Mouse (Mus musculus) midbrain, embryonic 11.5 days (tissue): ENCODE results near the gene Fli1. TPM values are rescaled to one million over a fixed set of nuclear protein-coding genes. Genes with fewer than 3 reads are reported as not detected.

Experiments used
- ATAC-seq: fragments of 200-750 bp; cut with Nextera tagmentation; 2 replicates; pipeline ENCODE4 v1.8.0; 2017; ENCODE audit warnings: moderate TSS enrichment, moderate library complexity; ENCODE audit not compliant: low FRiP score
- DNase-seq: peaks from one replicate; pipeline ENCODE4 v3.0.0; 2015; ENCODE audit warnings: low spot score; ENCODE audit errors: missing footprints
- H3K27ac ChIP-seq: fragments of 300-500 bp; sonication (generic); 2 replicates; pipeline ENCODE4 v1.5.1; 2014; ENCODE audit warnings: low read depth, low read length
- H3K27me3 ChIP-seq: fragments of 300-500 bp; sonication (generic); 2 replicates; pipeline ENCODE4 v1.6.1; 2014; ENCODE audit warnings: mild to moderate bottlenecking, low read length, moderate library complexity, mixed read lengths; ENCODE audit not compliant: control insufficient read depth, insufficient read depth
- H3K36me3 ChIP-seq: fragments of 300-500 bp; sonication (generic); 2 replicates; pipeline ENCODE4 v1.6.1; 2014; ENCODE audit warnings: mild to moderate bottlenecking, low read length, moderate library complexity, mixed read lengths; ENCODE audit not compliant: control insufficient read depth, insufficient read depth
- H3K4me1 ChIP-seq: fragments of 300-500 bp; sonication (generic); 2 replicates; pipeline ENCODE4 v1.6.1; 2014; ENCODE audit warnings: low read length; ENCODE audit not compliant: control insufficient read depth, insufficient read depth
- H3K4me2 ChIP-seq: fragments of 300-500 bp; sonication (generic); 2 replicates; pipeline ENCODE4 v1.6.1; 2014; ENCODE audit warnings: mild to moderate bottlenecking, moderate library complexity
- H3K4me3 ChIP-seq: fragments of 300-500 bp; sonication (generic); 2 replicates; pipeline ENCODE4 v1.5.1; 2014; ENCODE audit warnings: low read depth, low read length
- H3K9ac ChIP-seq: fragments of 300-500 bp; sonication (generic); 2 replicates; pipeline ENCODE4 v1.6.1; 2014; ENCODE audit warnings: low read length
- H3K9me3 ChIP-seq: fragments of 300-500 bp; sonication (generic); 2 replicates; pipeline ENCODE4 v1.6.1; 2016; ENCODE audit warnings: low read length; ENCODE audit not compliant: control insufficient read depth
- WGBS: fragments of 180-500 bp; shearing (Covaris S2); extraction: QIAGEN DNeasy Blood & Tissue Kit; methylation state at CpG from one replicate; pipeline ENCODE4 v1.1.7; 2014; 5-methylcytosine and 5-hydroxymethylcytosine counted together
- polyA plus RNA-seq: library from polyadenylated mRNA; unstranded; fragments of >200 nt; fragmentation: Nextera tagmentation; extraction: Ambion mirVana; gene quantifications from 2 replicates; pipeline ENCODE4 v1.2.1, GENCODE M21; 2014

Gene Fli1
- polyA plus RNA-seq, 1 experiment from 2014 or later, result 12.6 TPM

DNA sequence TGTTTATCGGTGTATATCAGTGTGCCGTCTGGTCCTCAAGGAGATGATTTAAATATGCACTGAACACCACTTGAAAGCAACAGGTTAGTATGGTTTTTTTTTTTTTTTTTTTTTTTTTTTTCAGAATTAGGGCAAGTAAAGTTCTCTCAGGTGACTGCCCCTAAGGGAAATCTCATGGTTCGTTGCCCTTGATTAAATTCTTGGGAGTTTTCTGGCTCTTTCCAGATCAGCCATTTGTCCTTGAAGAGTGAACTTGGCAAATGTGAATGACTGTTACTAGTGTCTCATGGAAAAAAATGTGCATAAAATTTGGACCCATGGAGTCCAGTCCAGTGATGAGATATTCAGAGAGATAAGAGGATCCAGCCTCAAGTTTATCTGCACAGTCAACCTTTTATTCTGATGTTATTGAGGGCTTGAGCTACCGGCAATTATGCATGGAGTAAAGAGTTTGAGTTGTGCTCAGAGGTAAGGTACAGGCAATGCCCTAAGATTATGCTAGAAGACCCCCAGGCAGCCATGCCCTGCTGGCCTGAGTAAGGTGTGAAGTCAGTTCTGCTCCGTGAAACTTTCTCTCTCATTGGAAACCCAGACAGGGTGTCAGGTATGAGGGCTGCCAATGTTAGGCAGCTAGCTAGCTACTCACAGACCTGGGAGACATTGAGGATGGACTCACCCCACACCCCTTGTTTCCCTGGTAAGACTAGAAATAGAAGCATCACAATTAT lies 165.6 kb downstream of the Fli1 start:
- no peak for DNase-seq
- Histone ChIP-seq H3K9me3 (no peaks in the 10 kb centered on the region), H3K27me3 (no peaks in the 10 kb centered on the region), H3K9ac (no peak overlapping the region), H3K27ac (no peak overlapping the region), H3K4me2 (no peak overlapping the region), H3K4me1 (no peaks in the 10 kb centered on the region), H3K4me3 (no peak overlapping the region), H3K36me3 (no peaks in the 10 kb centered on the region)
- ATAC-seq, result no peak
- 84% methylated on average over 5 of the region's 5 CpGs for WGBS

DNA sequence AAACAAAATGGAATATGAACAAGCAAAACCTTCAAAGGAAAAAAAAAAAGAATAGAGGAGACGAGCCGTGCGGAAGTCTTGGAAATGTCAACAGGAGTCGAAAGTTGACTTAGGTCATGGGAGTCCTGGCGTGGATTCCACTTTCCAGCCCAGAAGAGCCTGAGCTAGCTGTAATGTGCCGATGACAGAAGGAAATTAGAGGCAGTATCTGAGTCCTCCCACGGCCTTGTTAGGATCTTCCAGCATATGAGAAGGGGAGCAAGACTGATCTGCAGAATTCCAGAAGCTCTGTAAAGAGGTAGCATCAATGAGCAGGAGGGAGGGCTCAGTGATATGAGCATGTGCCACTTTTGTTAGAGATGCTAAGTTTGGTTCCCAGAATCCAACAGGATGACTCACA lies 166.6 kb downstream of the Fli1 start:
- no peak overlapping the region for H3K4me2 ChIP-seq
- no peaks in the 10 kb centered on the region for H3K27me3 ChIP-seq
- no peak overlapping the region for H3K27ac ChIP-seq
- DNase-seq (no peak), ATAC-seq (no peak)
- H3K9me3 ChIP-seq, result no peaks in the 10 kb centered on the region
- H3K4me3 ChIP-seq, result no peak overlapping the region
- H3K4me1 ChIP-seq, result no peaks in the 10 kb centered on the region
- 88% methylated on average over 7 of the region's 7 CpGs for WGBS
- no peaks in the 10 kb centered on the region for H3K36me3 ChIP-seq
- H3K9ac ChIP-seq, result no peak overlapping the region

DNA sequence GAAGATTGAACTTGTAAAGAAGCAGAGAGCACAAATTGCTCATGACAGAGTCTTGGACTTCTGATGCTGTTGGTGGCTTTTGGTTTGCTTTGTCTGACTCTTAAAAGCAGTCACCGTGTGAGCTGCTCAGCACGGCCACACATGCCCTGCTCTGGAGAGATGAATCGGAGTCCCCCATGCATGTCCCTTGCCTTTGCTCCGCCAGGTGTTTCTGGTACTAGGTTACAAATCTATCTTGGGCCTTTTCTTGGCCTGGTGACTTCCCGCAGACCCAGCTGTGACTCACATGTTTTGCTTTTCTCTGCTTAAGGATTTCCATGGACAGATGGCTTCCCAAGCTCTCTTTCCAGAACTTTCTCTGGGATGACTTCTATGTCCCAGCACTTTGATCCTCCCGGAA lies 169.0 kb downstream of the Fli1 start:
- no peak overlapping the region for H3K4me3 ChIP-seq
- no peak overlapping the region for H3K9ac ChIP-seq
- H3K27ac ChIP-seq, result no peak overlapping the region
- 95% methylated on average over 6 of the region's 6 CpGs for WGBS
- no peak overlapping the region for H3K4me2 ChIP-seq
- no peaks in the 10 kb centered on the region for H3K9me3 ChIP-seq
- no peaks in the 10 kb centered on the region for H3K27me3 ChIP-seq
- no peaks in the 10 kb centered on the region for H3K36me3 ChIP-seq
- DNase-seq, result no peak
- no peak for ATAC-seq
- H3K4me1 ChIP-seq, result no peaks in the 10 kb centered on the region; the same call in 1 of the 2 replicates

Other genes with a start within 250 kb of the Fli1 start
- gene Kcnj5, start 198.5 kb downstream of the Fli1 start, polyA plus RNA-seq, result 0.17 and 0.33 TPM in 2 replicates
- not detected in 2 replicates for gene Kcnj1, start 170.4 kb downstream of the Fli1 start, polyA plus RNA-seq
- 21.7 and 22.9 TPM in 2 replicates for gene Ets1, start 93.4 kb upstream of the Fli1 start, polyA plus RNA-seq